Mouse (Mus musculus): ENCODE data around the gene Mc1r.
A peak's percentile ranks its signal among the peaks of the same experiment; 100 is the strongest.
"Not testable (repeated sequence)": the region's sequence is repeated elsewhere in the genome, so short reads cannot be mapped to it uniquely, and the experiment has no call there.

Gene Mc1r

DNA sequence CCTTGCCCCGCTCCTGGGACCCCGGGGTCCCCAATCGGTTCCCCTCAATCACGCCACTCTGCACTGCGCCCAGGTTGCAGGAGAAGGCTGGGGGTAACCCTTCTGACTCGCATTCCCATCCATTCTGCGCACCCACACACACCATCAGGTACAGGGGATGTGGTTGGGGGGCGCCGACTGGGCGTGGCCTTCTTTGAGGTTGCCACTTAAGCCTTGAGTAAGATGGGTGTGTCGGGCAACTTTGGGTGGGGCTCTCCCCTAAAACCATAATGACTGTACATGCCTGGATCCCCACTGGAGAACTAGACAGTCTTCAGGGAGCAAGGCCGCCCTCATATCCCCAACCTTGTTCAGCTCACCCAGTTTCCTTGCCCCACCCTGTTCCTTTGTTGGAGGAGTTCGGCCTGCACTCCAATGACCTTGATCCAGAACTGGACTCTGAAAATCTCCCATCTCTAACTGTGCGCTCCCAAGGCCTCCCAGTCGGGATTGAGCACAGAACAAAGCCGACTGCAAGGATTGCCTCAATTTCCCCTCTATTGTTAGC is 4.9 kb downstream of the Mc1r start:
- no peak for DNase-seq (ENCODE audit: low spot score in 2 of 2)

DNA sequence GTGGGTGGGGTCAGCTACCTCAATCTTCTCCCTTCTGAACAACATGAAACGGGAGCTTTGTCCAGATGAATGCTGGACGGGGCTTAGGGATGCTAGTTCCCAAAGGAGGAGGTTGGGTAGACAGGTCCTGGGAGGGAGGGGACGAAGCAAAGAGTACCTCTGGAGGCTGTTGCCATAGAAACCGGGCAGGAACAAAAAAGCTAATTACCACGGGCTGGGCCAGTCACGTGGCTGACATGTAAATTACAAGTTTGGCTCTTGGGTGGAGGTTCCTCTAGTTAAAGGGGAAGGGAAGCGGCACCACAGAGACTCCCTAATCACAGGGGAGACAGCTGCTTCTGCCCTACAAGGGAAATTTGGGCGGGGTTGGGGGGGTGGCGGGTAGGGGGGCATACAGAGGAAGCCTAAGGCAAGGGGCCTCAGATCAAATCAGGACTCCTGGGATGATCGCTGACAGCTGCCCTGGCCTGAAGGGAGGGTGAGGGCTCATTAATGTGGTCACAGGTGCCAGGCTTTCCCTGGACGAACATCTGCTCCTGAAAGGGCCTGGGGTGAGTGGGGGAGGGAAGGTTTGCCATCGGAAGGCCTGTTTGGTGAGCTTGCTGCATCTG is 5.8 kb downstream of the Mc1r start:
- DNase-seq (ENCODE audit: low spot score in 2 of 2) = peak; percentile 78 to 83

DNA sequence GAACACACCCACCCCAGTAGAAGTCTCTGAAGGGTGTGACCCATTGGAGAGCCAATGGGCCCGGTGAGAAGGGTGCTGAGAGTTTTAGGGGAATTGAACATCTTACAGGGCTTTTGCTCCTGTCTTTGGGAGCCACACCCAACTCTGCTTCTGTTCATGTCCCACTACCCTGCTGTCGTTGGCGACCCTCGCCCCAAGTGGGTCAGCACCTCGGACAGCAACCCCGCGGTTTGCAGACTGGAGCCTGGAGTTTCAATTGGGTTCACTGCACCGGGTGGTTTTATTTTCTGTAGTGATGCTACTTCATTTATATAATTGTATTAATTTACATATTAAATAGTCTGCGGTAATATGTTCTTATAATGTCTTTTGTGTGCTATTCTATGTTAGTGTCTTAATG is 7.3 kb downstream of the Mc1r start:
- no peak for DNase-seq (ENCODE audit: low spot score in 2 of 2)

DNA sequence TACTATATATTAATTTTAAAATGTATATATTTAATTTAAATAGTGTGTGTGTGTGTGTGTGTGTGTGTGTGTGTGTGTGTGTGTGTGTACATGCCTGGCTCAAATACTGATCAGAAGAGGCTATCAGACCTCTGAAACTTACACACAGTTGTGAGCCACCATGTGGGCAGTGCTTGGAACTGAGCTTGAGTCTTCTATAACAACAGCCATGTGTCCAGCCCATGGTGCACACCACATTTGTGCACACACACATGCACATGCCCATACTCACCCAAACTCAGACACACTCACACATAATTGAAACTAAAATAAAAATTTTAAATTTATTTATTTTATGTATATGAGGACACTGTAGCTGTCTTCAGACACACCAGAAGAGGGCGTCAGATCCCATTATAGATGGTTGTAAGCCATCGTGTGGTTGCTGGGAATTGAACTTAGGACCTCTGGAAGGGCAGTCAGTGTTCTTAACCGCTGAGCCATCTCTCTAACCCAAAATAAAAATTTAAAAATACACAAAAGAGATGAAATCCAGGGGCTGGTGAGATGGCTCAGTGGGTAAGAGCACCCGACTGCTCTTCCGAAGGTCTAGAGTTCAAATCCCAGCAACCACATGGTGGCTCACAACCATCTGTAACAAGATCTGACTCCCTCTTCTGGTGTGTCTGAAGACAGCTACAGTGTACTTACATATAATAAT is 8.2 kb downstream of the Mc1r start:
- DNase-seq (ENCODE audit: low spot score in 2 of 2) = not testable (repeated sequence)

DNA sequence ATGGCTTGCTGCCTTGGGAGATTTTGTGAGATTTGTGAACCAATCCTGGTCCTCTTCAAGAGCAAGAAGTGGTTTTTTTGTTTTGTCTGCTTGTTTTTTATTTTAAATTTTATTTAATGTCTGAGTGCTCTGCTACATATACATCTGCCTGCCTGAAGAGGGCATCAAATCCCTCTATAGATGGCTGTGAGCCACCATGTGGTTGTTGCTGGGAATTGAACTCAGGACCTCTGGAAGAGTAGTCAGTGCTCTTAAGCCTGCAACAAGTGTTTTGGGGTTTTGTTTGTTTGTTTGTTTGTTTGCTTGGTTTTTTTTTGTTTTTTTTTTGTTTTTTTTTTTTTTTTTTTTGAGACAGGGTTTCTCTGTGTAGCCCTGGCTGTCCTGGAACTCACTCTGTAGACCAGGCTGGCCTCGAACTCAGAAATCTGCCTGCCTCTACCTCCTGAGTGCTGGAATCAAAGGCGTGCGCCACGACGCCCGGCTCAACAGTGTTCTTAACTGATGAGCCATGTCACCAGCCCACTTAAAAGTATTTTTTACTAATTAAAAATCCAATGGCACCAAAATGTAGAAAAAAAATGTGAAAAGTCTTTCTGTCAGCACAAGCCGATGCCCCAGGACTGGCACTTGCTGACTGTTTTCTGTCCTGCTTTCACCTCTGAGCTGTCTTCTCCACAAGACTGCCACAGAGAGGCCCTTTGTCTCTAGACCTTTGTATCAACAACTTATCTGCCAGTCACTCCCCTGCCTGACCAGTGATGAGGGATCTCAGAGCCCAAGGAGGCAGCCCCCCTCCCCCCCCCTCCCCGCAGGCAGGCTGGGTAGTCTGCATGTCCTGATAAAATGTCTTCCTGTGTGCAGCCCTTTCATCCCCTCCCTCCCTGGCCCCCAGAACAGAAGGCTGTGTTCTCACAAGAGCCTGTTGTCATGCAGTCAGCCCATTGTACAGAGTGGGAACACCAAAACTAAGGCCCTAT is 9.3 kb downstream of the Mc1r start:
- no peak for DNase-seq (ENCODE audit: low spot score in 2 of 2)

DNA sequence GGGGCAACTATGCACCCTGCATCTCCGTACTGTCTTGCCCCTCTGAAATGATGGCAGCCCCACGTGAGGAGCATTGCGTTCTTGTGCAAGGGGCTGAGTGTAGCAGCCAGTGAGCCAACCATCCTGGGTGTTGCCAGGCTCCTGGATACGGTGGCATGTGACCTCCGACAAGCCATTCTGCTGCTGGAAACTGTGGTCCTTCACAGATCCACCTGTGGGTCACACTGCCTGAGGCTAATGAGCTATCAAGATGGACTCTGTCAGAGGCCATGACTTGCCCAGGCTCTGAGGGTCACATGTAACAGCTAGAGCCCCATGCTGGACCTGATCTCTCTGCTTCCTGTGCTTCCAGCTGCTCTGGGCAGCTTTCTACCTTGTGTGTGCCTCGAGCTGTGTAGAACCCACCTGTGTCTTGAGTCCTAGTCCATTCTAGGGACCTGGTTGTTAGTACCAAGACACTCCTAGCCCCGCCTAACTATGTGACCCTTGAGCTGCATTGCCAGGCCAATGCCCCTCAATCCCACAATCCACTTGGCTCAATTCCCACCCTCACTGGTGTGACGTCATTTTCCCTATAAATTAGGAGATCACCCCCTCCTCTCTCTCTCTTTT is 10.1 kb downstream of the Mc1r start:
- no peak for DNase-seq (ENCODE audit: low spot score in 2 of 2)

DNA sequence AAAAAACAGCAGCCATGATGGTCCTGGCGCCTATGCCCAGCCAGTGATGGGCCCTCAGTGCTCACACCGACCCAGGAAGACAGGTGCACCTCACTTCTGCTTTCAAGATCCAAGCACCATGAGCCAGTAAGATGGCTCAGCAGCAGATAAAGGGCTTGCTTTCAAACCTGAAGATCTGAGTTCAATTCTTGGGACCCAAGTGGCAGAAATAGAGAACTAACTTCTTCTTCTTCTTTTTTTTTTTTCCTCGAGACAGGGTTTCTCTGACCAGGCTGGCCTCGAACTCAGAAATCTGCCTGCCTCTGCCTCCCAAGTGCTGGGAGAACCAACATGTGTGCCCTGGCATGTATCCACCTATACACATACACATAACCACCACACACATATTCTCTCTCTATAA is 12.8 kb downstream of the Mc1r start:
- no peak for DNase-seq (ENCODE audit: low spot score in 2 of 2)

DNA sequence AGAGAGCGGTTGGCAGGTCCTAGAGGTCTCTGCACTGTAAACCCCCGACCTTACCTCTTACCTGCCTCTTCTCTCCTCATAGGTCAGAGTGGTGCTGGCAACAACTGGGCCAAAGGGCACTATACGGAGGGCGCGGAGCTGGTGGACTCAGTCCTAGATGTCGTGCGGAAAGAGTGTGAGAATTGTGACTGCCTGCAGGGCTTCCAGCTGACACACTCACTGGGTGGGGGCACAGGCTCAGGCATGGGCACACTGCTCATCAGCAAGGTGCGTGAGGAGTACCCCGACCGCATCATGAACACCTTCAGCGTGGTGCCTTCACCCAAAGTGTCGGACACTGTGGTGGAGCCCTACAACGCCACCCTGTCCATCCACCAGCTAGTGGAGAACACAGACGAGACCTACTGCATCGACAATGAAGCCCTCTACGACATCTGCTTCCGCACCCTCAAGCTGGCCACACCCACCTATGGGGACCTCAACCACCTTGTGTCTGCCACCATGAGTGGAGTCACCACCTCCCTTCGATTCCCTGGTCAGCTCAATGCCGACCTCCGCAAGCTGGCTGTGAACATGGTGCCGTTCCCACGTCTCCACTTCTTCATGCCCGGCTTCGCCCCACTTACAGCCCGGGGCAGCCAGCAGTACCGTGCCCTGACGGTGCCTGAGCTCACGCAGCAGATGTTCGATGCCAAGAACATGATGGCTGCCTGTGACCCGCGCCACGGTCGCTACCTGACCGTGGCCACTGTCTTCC is 13.8 kb downstream of the Mc1r start:
- no peak for DNase-seq (ENCODE audit: low spot score in 2 of 2)

DNA sequence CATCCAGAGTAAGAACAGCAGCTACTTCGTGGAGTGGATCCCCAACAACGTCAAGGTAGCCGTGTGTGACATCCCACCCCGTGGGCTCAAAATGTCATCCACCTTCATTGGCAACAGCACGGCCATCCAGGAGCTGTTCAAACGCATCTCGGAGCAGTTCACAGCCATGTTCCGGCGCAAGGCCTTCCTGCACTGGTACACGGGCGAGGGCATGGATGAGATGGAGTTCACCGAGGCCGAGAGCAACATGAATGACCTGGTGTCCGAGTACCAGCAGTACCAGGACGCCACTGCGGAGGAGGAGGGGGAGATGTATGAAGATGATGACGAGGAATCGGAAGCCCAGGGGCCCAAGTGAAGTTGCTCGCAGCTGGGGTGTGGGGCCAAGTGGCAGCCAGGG is 14.4 kb downstream of the Mc1r start:
- DNase-seq (ENCODE audit: low spot score in 2 of 2) = no peak

DNA sequence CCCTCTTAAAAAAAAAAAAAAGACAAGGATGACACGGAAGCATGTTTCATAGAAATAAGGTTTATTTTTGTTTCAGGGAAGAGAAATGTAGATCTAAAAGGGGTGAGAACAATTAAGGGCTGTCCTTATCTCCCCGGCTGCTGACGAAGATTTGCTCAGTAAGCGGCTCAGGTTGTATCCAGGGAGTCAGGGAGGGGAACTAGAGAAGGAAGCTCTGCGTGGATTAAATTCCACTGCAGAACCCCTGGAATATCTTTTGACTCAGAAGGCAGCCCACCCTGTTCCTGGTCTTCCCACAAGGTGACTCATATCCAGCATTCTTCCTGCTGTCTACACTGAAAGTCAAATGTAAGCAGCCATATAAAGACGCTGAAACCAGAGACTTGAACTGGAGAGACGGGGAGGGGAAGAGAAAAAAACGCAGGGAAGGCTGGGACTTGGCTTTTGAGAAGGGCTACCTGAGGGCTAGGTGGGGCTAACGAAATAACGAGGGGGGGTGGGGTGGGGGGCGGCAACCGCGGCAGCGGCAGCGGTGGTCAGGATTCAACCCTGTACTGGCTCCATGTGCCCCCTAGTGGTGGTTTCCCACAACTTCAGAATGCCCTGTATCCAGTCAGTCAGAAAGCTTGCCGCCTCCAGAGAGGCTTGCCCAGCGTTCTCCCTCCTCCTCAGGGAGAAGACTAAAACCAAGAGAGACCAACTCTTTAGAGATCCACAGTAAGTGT is 15.3 kb downstream of the Mc1r start:
- peak; percentile 88 to 89 for DNase-seq (ENCODE audit: low spot score in 2 of 2)

DNA sequence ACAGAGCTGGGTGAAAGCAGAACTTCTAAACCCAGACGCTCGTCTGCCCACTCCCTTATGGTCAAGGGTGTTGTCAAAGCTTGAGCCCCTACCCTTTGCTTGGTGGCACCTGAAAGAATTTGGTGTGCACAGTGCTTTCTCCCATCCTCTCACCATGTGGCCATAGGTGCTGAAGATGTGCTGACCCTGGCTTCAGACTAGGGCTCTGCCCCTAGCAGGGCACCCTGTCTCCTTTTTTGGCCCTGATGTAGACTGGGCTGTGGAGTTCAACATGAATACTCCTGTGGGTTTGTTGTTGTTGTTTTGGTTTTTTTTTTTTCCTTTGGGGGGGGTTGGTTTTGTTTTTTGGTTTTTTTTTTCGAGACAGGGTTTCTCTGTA is 15.9 kb downstream of the Mc1r start:
- no peak for DNase-seq (ENCODE audit: low spot score in 2 of 2)

DNA sequence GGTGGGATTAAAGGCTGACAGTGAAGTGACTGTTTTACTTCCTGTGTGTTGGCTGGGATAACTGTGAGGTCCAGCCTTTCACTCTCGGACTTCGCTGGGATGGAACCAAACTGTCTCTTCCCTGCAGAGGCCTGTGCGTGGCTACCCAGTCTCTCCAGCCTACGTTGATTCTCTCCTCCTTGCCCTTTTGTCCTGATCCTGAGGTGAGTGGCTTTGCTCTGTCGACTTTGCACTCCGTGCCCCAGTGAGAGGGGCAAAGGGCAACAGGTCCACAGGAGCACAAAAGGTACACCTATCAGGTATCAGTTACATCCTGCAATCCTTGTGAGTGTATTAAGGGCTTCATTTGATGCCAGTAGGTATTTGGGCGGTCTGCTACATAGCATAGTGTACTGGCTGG is 16.5 kb downstream of the Mc1r start, which contains the start of gene Def8:
Def8 (plus strand) TSS at position 87 of the 400 bp plus-strand sequence.
- DNase-seq (ENCODE audit: low spot score in 2 of 2) = no peak

DNA sequence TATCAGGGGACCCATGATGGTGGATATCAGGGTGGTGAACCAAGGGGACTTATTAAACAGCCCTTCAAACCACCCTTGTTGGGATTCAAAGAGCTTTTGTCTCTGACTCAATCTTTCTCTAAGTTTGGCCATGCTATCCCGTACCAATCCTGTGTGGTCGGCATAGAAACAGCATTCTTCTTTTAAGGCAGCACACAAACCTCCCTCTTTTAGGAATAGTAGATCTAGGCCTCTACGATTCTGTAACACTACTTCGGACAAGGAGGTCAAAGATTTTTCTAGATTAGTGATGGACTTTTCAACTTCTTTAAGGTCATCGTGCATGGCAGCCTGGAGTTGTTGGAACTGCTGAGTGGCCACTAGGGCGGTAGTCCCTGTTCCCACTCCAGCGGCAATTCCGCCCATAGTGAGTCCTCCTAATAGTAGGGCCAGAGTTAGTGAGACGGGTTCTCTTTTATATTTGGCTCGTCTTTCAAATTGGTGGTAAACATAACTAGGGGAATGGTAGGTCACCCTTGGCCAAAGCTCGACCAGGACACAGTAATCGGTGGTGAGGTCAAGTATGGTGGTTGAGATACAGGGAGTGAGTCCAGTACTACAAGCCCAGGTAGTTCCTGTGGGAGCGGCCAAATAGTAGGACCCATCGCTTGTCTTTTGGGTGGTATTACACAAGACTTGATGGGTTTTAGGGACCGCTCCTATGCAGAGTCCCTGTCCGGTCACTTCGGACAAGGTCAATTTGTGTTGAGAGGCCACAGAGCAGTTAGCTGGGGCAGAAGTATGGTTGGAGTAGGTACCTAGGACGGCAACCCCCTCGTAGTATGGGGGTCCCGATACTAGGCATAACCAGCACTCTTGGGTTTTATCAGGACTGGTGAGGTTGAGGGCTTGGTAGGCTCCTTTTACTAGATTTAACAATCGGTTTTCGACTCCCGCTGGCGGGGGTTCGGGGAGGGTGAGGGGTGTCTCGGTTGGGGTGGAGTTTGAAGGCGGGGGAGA is 19.9 kb downstream of the Mc1r start:
- no peak for DNase-seq (ENCODE audit: low spot score in 2 of 2)

DNA sequence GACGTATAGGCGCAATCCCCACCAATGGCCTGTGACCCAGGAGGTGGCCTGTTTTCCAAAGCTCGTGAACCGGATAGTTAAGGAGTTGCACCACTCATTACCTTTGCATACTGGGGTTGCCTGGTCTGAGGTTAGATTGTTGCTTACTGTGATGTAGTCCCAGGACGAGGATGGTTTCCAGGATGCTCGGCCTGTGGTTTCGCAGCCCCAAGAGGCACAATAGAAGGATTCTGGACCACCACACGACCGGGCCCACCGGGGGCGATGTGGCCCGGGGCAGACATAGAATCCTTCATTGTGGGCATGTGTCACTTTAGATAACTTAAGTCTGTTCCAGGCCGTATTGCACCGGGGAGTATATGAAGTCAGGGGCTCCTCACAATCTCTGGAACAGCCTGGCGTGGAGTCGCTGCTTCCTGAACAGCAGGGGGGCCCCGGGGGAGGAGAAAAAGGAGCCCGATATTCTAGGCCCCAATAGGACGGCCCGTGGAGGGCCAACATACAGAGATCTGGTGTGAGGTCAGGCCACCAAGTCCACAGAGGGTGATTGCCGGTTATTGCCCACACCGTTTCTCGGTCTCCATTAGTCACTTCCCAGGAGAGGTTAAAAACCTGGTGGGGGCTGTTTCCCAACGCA is 20.9 kb downstream of the Mc1r start:
- no peak for DNase-seq (ENCODE audit: low spot score in 2 of 2)

DNA sequence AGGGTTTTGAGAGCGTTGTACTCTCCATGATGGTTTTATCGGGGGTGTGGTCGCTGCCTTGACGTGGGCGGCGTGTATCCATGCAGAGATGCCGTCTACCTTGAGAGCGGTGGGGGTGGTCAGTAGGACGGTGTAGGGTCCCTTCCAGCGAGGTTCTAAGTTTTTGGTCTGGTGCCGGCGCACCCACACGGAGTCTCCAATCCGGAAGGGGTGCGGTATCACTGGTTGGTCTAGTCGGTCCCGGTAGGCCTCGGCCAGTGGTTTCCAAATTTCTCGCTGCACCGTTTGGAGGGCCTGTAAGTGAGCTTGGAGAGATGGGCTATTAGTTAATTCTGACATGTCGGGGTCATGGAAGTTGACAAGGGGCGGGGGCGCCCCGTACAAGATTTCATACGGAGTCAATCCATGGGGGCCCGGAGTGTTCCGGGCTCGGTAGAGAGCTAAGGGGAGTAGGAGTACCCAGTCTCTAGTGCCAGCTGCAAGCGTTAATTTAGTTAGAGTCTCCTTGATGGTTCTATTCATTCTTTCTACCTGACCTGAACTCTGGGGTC is 21.5 kb downstream of the Mc1r start:
- DNase-seq (ENCODE audit: low spot score in 2 of 2) = no peak

DNA sequence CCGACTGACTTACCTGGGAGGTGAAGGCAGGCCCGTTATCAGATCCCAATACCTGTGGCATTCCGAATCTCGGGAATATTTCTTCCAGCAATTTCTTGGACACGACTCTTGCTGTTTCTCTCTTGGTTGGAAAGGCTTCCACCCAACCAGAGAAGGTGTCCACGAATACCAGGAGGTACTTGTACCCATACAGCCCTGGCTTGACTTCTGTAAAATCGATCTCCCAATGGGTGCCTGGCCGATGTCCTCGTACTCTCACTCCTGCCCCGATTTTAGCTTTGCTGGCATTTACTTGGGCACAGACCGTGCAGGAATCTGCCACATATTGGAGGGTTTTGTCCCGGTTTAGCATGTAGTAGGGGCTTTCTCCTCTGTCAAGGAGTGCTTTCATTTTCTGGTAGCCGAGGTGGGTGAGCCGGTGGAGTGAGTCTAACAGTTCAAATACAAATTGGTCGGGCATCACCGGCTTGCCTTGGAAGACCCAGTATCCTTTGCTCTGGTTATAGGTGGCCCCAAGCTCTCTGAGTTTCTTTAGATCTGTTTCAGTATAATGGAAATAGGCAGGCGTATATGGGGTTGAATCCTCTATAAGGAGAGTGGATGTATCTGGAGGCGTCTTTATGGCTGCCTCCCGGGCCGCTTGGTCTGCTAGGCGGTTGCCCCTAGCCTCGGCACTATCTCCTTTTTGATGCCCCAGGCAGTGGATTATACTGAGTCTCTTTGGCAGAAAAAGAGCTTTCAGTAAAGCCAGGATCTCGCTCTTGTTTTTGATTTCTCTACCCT is 22.2 kb downstream of the Mc1r start:
- DNase-seq (ENCODE audit: low spot score in 2 of 2) = no peak

DNA sequence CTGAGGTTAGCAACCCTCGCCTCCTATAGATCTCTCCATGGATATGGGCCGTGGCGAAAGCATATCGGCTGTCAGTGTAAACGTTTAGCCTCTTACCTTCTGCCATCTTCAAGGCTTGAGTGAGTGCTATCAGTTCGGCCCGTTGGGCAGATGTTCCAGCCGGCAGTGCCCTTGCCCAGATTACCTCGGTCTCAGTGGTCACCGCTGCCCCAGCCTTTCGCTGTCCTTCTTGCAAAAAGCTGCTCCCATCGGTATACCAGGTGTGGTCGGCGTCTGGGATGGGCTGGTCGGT is 22.8 kb downstream of the Mc1r start:
- DNase-seq (ENCODE audit: low spot score in 2 of 2) = not testable (repeated sequence)

DNA sequence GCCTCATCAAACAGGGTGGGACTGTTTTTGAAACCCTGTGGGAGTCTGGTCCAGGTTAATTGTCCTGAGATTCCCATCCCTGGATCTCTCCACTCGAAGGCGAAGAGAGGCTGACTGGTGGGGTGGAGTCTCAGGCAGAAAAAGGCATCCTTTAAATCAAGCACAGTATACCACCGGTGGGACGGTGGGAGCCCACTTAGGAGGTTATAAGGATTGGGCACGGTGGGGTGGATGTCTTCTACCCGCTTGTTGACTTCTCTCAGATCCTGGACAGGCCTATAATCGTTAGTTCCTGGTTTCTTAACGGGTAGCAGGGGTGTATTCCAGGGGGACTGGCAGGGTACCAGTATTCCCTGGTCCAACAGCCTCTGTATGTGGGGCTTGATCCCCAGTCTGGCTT is 24.0 kb downstream of the Mc1r start:
- DNase-seq (ENCODE audit: low spot score in 2 of 2) = not testable (repeated sequence)
